Mouse (Mus musculus) neural tube, embryonic 14.5 days (tissue): ENCODE measurements around the gene Uhrf2. TPM values are rescaled to one million over a fixed set of nuclear protein-coding genes. Genes with fewer than 3 reads are reported as not detected.

Source experiments
- ATAC-seq: fragments of 200-750 bp; cut with Nextera tagmentation; 2 replicates; pipeline ENCODE4 v1.8.0; 2017; ENCODE audit warnings: low read depth, mild to moderate bottlenecking, moderate TSS enrichment, moderate library complexity
- H3K27ac ChIP-seq: fragments of 300-500 bp; sonication (generic); 2 replicates; pipeline ENCODE4 v1.5.1; 2014; ENCODE audit warnings: low read depth, mild to moderate bottlenecking, control low read depth, low read length, moderate library complexity, mixed read lengths
- H3K27me3 ChIP-seq: fragments of 300-500 bp; sonication (generic); 2 replicates; pipeline ENCODE4 v1.6.1; 2014; ENCODE audit warnings: low read length; ENCODE audit not compliant: control insufficient read depth, insufficient read depth
- H3K36me3 ChIP-seq: fragments of 300-500 bp; sonication (generic); 2 replicates; pipeline ENCODE4 v1.6.1; 2014; ENCODE audit warnings: low read length, mixed read lengths; ENCODE audit not compliant: control insufficient read depth, insufficient read depth
- H3K4me1 ChIP-seq: fragments of 300-500 bp; sonication (generic); 2 replicates; pipeline ENCODE4 v1.6.1; 2014; ENCODE audit warnings: low read length; ENCODE audit not compliant: control insufficient read depth, insufficient read depth
- H3K4me2 ChIP-seq: fragments of 300-500 bp; sonication (generic); 2 replicates; pipeline ENCODE4 v1.6.1; 2014; ENCODE audit warnings: mild to moderate bottlenecking, low read depth, low read length, control low read depth
- H3K4me3 ChIP-seq: fragments of 300-500 bp; sonication (generic); 2 replicates; pipeline ENCODE4 v1.5.1; 2014; ENCODE audit warnings: low read depth, low read length, control low read depth, mixed read lengths
- H3K9ac ChIP-seq: fragments of 300-500 bp; sonication (generic); replicated peaks from 2 replicates; pipeline ENCODE4 v1.6.1; 2014; ENCODE audit warnings: low read depth, mild to moderate bottlenecking, control low read depth, low read length, mixed read lengths
- H3K9me3 ChIP-seq: fragments of 300-500 bp; sonication (generic); 2 replicates; pipeline ENCODE4 v1.6.1; 2016; ENCODE audit warnings: low read length; ENCODE audit not compliant: control insufficient read depth
- WGBS: fragments of 180-500 bp; shearing (Covaris S2); extraction: QIAGEN DNeasy Blood & Tissue Kit; methylation state at CpG from one replicate; pipeline ENCODE4 v1.1.7; 2014; 5-methylcytosine and 5-hydroxymethylcytosine counted together
- polyA plus RNA-seq: library from polyadenylated mRNA; unstranded; fragments of >200 nt; fragmentation: Nextera tagmentation; extraction: Ambion mirVana; gene quantifications from 2 replicates; pipeline ENCODE4 v1.2.1, GENCODE M21; 2014

Uhrf2 gene
- polyA plus RNA-seq, 1 experiment from 2014 or later, result 53.3 TPM

- H3K4me1 ChIP-seq, result no peaks in the 10 kb centered on the region
- no peak overlapping the region for H3K9ac ChIP-seq
- WGBS, result 64% methylated on average over 4 of the region's 4 CpGs
- no peak overlapping the region for H3K4me3 ChIP-seq
- H3K9me3 ChIP-seq, result no peaks in the 10 kb centered on the region
- no peak for ATAC-seq
- no peak overlapping the region for H3K4me2 ChIP-seq
- peaks cover 29% of the 10 kb centered on the region for H3K36me3 ChIP-seq
- no peaks in the 10 kb centered on the region for H3K27me3 ChIP-seq
- H3K27ac ChIP-seq, result no peak overlapping the region
These were observed 66.7 kb downstream of the Uhrf2 start for GRCm38 (mm10) chr19:30097039-30097438.

GRCm38 (mm10) chr19:30100571-30100970 is 70.3 kb downstream of the Uhrf2 start:
- Histone ChIP-seq H3K4me2 (no peak overlapping the region), H3K27ac (no peak overlapping the region), H3K9ac (no peak overlapping the region), H3K9me3 (no peaks in the 10 kb centered on the region), H3K4me1 (no peaks in the 10 kb centered on the region), H3K36me3 (peaks cover 9% of the 10 kb centered on the region), H3K27me3 (no peaks in the 10 kb centered on the region), H3K4me3 (no peak overlapping the region)
- ATAC-seq, result no peak
- WGBS, result 95% methylated on average over 12 of the region's 12 CpGs

- H3K27me3 ChIP-seq, result no peaks in the 10 kb centered on the region
- H3K9ac ChIP-seq, result no peak overlapping the region
- no peak overlapping the region for H3K4me3 ChIP-seq
- H3K9me3 ChIP-seq, result no peaks in the 10 kb centered on the region
- no peak overlapping the region for H3K27ac ChIP-seq
- no peaks in the 10 kb centered on the region for H3K4me1 ChIP-seq
- ATAC-seq, result no peak
- H3K36me3 ChIP-seq, result no peaks in the 10 kb centered on the region
- no peak overlapping the region for H3K4me2 ChIP-seq
- 92% methylated on average over 6 of the region's 6 CpGs for WGBS
These were observed 72.3 kb downstream of the Uhrf2 start for GRCm38 (mm10) chr19:30102620-30103019.

- Histone ChIP-seq H3K4me2 (no peak overlapping the region), H3K9ac (no peak overlapping the region), H3K4me1 (peaks cover 5% of the 10 kb centered on the region; the same call in 1 of the 2 replicates), H3K9me3 (no peaks in the 10 kb centered on the region), H3K4me3 (no peak overlapping the region), H3K27ac (no peak overlapping the region), H3K27me3 (no peaks in the 10 kb centered on the region), H3K36me3 (no peaks in the 10 kb centered on the region)
- ATAC-seq, result no peak
- WGBS, result 92% methylated on average over 6 of the region's 6 CpGs
These were observed 74.9 kb downstream of the Uhrf2 start for GRCm38 (mm10) chr19:30105045-30105842.

GRCm38 (mm10) chr19:30107221-30107845 is 77.0 kb downstream of the Uhrf2 start:
- 44% methylated on average over 10 of the region's 10 CpGs for WGBS
- Histone ChIP-seq H3K27ac (no peak overlapping the region), H3K9ac (no peak overlapping the region), H3K36me3 (no peaks in the 10 kb centered on the region), H3K27me3 (no peaks in the 10 kb centered on the region), H3K4me1 (peaks cover 5% of the 10 kb centered on the region; the same call in 1 of the 2 replicates), H3K4me2 (no peak overlapping the region), H3K9me3 (no peaks in the 10 kb centered on the region), H3K4me3 (no peak overlapping the region)
- no peak for ATAC-seq

GRCm38 (mm10) chr19:30108616-30109015 is 78.3 kb downstream of the Uhrf2 start:
- Histone ChIP-seq H3K4me1 (peaks cover 5% of the 10 kb centered on the region; the same call in 1 of the 2 replicates), H3K27ac (peak overlapping the region; percentile 16; the same call in 1 of the 2 replicates), H3K4me3 (no peak overlapping the region), H3K9me3 (no peaks in the 10 kb centered on the region), H3K4me2 (no peak overlapping the region), H3K9ac (no peak overlapping the region), H3K36me3 (no peaks in the 10 kb centered on the region), H3K27me3 (no peaks in the 10 kb centered on the region)
- ATAC-seq, result 0 out of 2 replicates have a peak, but pooled peaks have one; percentile 35

- H3K4me2 ChIP-seq, result no peak overlapping the region
- no peaks in the 10 kb centered on the region for H3K9me3 ChIP-seq
- H3K27ac ChIP-seq, result no peak overlapping the region
- 51% methylated on average over 6 of the region's 6 CpGs for WGBS
- peaks cover 5% of the 10 kb centered on the region; the same call in 1 of the 2 replicates for H3K4me1 ChIP-seq
- H3K9ac ChIP-seq, result no peak overlapping the region
- peak; percentile 58; the same call in 1 of the 2 replicates for ATAC-seq
- no peak overlapping the region for H3K4me3 ChIP-seq
- no peaks in the 10 kb centered on the region for H3K36me3 ChIP-seq
- H3K27me3 ChIP-seq, result no peaks in the 10 kb centered on the region
These were observed 78.8 kb downstream of the Uhrf2 start for GRCm38 (mm10) chr19:30109122-30109521.

- no peak for ATAC-seq
- no peaks in the 10 kb centered on the region for H3K27me3 ChIP-seq
- no peak overlapping the region for H3K4me3 ChIP-seq
- no peak overlapping the region for H3K9ac ChIP-seq
- H3K9me3 ChIP-seq, result no peaks in the 10 kb centered on the region
- no peak overlapping the region for H3K4me2 ChIP-seq
- H3K4me1 ChIP-seq, result peaks cover 9% of the 10 kb centered on the region
- 97% methylated on average over 3 of the region's 3 CpGs for WGBS
- no peaks in the 10 kb centered on the region for H3K36me3 ChIP-seq
- no peak overlapping the region for H3K27ac ChIP-seq
These were observed 81.1 kb downstream of the Uhrf2 start for GRCm38 (mm10) chr19:30111421-30111820.
